Mouse (Mus musculus): ENCODE results near the gene Tbck.

DNA sequence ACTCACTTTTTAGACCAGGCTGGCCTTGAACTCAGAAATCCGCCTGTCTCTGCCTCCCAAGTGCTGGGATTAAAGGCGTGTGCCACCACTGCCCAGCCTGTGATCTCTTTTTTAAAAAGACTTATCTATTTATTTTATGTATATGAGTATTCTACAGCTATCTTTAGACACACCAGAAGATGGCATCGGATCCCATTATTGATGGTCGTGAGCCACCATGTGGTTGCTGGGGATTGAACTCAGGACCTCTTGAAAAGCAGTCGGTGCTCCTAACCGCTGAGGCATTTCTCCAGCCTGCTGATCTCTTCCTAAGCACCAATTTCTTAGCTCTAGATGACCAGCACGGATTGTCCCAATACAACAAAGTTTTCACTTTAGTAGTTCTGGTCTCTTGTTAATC lies 30.0 kb upstream of the Tbck start:
- TF ChIP-seq POLR2A (IDR thresholded peaks at IDR 0.05; ENCODE audit: insufficient read depth, low read depth, low read length): no peak
- TF ChIP-seq CTCF (IDR thresholded peaks at IDR 0.05; ENCODE audit: insufficient read depth, low read depth, low read length): no peak

Measured in olfactory bulb, adult 2 months (tissue).